Mouse (Mus musculus): ENCODE results near the gene Dusp8.

DNA sequence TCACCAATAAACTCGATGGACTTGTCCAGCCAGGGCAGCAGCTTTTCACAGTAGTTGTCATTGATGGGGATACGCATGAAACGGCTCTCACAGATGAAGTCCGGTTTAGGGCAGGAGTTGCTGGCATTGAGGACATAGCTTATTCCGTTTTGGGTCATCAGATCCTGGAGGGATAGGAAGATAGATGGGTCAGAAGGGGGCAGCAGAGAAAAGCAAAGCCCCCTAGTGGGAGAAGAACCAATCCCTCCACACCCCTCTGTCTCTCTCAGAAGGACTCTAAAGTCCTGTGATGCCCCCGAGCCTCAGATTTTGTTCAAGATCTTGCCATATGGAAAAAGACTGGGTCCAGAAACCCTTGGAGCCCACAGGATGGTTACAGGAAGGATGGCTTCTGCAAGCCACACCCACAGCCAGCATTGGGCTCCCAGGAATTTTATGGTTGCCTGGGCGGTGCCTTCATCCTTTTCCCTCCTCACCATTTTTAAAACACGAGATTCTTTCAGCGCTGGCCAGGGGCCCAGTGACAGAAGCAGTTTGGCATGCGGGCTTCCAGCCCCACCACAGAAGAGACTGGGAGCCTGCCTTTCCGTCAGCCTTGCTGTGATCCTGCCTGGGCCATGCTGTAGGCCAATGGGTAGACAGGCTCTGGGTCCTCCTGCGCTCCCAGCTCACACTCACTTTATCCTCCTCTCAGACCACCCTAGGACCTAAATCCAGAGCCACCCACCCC is 11.9 kb downstream of the Dusp8 start:
- no peak for TF ChIP-seq POLR2A (IDR thresholded peaks at IDR 0.05; ENCODE audit: borderline replicate concordance, control insufficient read depth, low read depth, low read length)
- no peak for TF ChIP-seq CTCF (IDR thresholded peaks at IDR 0.05; ENCODE audit: control insufficient read depth, insufficient read depth, low read length)
